In genomic region chr10:42307980-42308686, GRCm38 (mm10) we compare ENCODE assay signal across 8 mouse cellular contexts. TPM values are rescaled to one million over a fixed set of nuclear protein-coding genes. Genes with fewer than 3 reads are reported as not detected.
A peak's percentile ranks its signal among the peaks of the same experiment; 100 is the strongest.
DNase-seq lines count a peak whose midpoint lies in the region; ATAC-seq and TF ChIP-seq lines count a peak whose summit lies in the region.

No protein-coding gene starts in this region.

- no peaks in the 10 kb centered on the region for H3K79me2 ChIP-seq in MEL (ENCODE audit: control insufficient read depth, insufficient read depth, low read length, poor library complexity)

- no peaks in the 10 kb centered on the region for H3K36me3 ChIP-seq in MEL (ENCODE audit: control insufficient read depth in 1 of 2, insufficient read depth in 2 of 2, low read length in 2 of 2)
- no peaks in the 10 kb centered on the region for H3K36me3 ChIP-seq in lung, embryonic 15.5 days

- peak; percentile 64 for DNase-seq in MEL (ENCODE audit: low read depth, low spot score)
- peak; percentile 59 to 80 for DNase-seq in cerebellum, adult 2 months
- DNase-seq in layer of hippocampus, adult 9-10 months (ENCODE audit: low spot score) = peak; percentile 64
- peak; percentile 78 for DNase-seq in ovary, postnatal 14 days (ENCODE audit: low spot score)
- DNase-seq in thymus, postnatal 14 days = peak; percentile 78

- no peaks in the 10 kb centered on the region for H3K9me3 ChIP-seq in MEL (replicated peaks; ENCODE audit: insufficient read depth, low read length)
- no peaks in the 10 kb centered on the region for H3K9me3 ChIP-seq in lung, embryonic 15.5 days

- no peak overlapping the region for H3K9ac ChIP-seq in MEL (ENCODE audit: control insufficient read depth, low read depth, low read length, poor library complexity, severe bottlenecking)
- no peak overlapping the region for H3K9ac ChIP-seq in lung, embryonic 15.5 days

- no peaks in the 10 kb centered on the region for H3K4me1 ChIP-seq in MEL (ENCODE audit: control insufficient read depth in 1 of 2, insufficient read depth in 2 of 2, low read length in 2 of 2)
- H3K4me1 ChIP-seq in cerebellum, adult 2 months (ENCODE audit: control insufficient read depth, insufficient read depth, low read length) = no peaks in the 10 kb centered on the region
- no peaks in the 10 kb centered on the region for H3K4me1 ChIP-seq in lung, embryonic 15.5 days

- TF ChIP-seq CTCF in MEL (IDR thresholded peaks at IDR 0.05 in 2 of 3, conservative IDR thresholded peaks at IDR 0.05 in 1 of 3; ENCODE audit: control insufficient read depth in 1 of 3, insufficient read depth in 1 of 3, low read depth in 2 of 3, low read length in 3 of 3, poor library complexity in 1 of 3, severe bottlenecking in 1 of 3) = peak; percentile 58 to 97 (median 92); a peak in 5 of 6 replicates
- TF ChIP-seq CTCF in cerebellum, adult 2 months (IDR thresholded peaks at IDR 0.05; ENCODE audit: borderline replicate concordance, insufficient read depth, low read depth, low read length) = peak; percentile 96

- peak; percentile 98 for TF ChIP-seq RAD21 in MEL (IDR thresholded peaks at IDR 0.05; ENCODE audit: low read depth, low read length)

- H3K27ac ChIP-seq in MEL (ENCODE audit: control insufficient read depth, low read depth, low read length) = no peak overlapping the region
- H3K27ac ChIP-seq in cerebellum, adult 2 months (ENCODE audit: insufficient read depth, low read length) = no peak overlapping the region
- no peak overlapping the region for H3K27ac ChIP-seq in lung, embryonic 15.5 days

- peak; percentile 81 for ATAC-seq in frontal cortex, adult (ENCODE audit: low TSS enrichment)
- ATAC-seq in hematopoietic stem cell, adult 5-6 weeks (replicated peaks in 1 of 2; ENCODE audit: insufficient read depth in 1 of 2, low FRiP score in 2 of 2, low TSS enrichment in 1 of 2, low read depth in 1 of 2, poor library complexity in 2 of 2, severe bottlenecking in 2 of 2) = peak; percentile 66 to 83; a peak in 3 of 4 replicates
- ATAC-seq in lung, embryonic 15.5 days (ENCODE audit: borderline replicate concordance, extremely low read depth, low FRiP score, low TSS enrichment) = no peak

- no peak for TF ChIP-seq EP300 in MEL (IDR thresholded peaks at IDR 0.05; ENCODE audit: low read depth in 1 of 2, low read length in 2 of 2)

- no peak overlapping the region for H3K4me3 ChIP-seq in MEL (ENCODE audit: control insufficient read depth in 1 of 2, insufficient read depth in 1 of 2, low read depth in 2 of 2, low read length in 2 of 2)
- H3K4me3 ChIP-seq in cerebellum, adult 2 months (replicated peaks; ENCODE audit: insufficient read depth, low read depth, low read length) = peak overlapping the region; percentile 53
- peak overlapping the region; percentile 14; the same call in 1 of the 2 replicates for H3K4me3 ChIP-seq in lung, embryonic 15.5 days

- TF ChIP-seq POLR2A in MEL (IDR thresholded peaks at IDR 0.05; ENCODE audit: control insufficient read depth in 1 of 2, insufficient read depth in 1 of 2, low read depth in 1 of 2, low read length in 2 of 2, poor library complexity in 1 of 2) = no peak
- TF ChIP-seq POLR2A in cerebellum, adult 2 months (IDR thresholded peaks at IDR 0.05; ENCODE audit: borderline replicate concordance, insufficient read depth, low read length) = no peak

- H3K27me3 ChIP-seq in MEL (ENCODE audit: control insufficient read depth in 1 of 2, insufficient read depth in 2 of 2, low read length in 2 of 2) = no peaks in the 10 kb centered on the region
- no peaks in the 10 kb centered on the region for H3K27me3 ChIP-seq in cerebellum, adult 2 months (ENCODE audit: control insufficient read depth, insufficient read depth, low read length)
- H3K27me3 ChIP-seq in lung, embryonic 15.5 days = no peaks in the 10 kb centered on the region

- peak overlapping the region; percentile 45 for H3K4me2 ChIP-seq in lung, embryonic 15.5 days

- 7% methylated on average over 20 of the region's 20 CpGs for WGBS in cerebellum, adult 2 months
- 9% methylated on average over 20 of the region's 20 CpGs for WGBS in lung, embryonic 15.5 days

TF ChIP-seq in MEL, 35 proteins besides CTCF, POLR2A, EP300 and RAD21:
- TF ChIP-seq MAFK (IDR thresholded peaks at IDR 0.05; ENCODE audit: borderline replicate concordance, low read depth, low read length) (no peak), ZC3H11A (IDR thresholded peaks at IDR 0.05; ENCODE audit: low read depth, low read length) (peak; percentile 97), SMC3 (IDR thresholded peaks at IDR 0.05; ENCODE audit: low read depth, low read length) (peak; percentile 93), HCFC1 (IDR thresholded peaks at IDR 0.05; ENCODE audit: low read depth, low read length) (no peak), RCOR1 (IDR thresholded peaks at IDR 0.05; ENCODE audit: low read depth, low read length) (no peak), SIN3A (IDR thresholded peaks at IDR 0.05; ENCODE audit: low read length) (peak; percentile 43; the same call in 1 of the 2 replicates)

RNA-seq across cellular contexts. Expression of gene Foxo3, which starts 31.6 kb away (rescaled TPM):
- total RNA-seq in MEL (2012; rRNA removed) = 21.0 and 31.8 TPM in 2 replicates
- polyA plus RNA-seq in MEL (2012; ENCODE audit: insufficient read depth in 1 of 2, insufficient read length in 2 of 2, low read depth in 1 of 2, low replicate concordance in 2 of 2, missing spikeins in 1 of 2) = 100 to 1,000 TPM in 1 of 2 experiments, 10 to 100 TPM in 1; 27.2 to 103 TPM
- 50.5 and 59.9 TPM in 2 replicates for polyA plus RNA-seq in cerebellum, adult 2 months (2012; rRNA removed)
- total RNA-seq in hematopoietic stem cell, adult 5-6 weeks (2017) = 68.2 and 74.3 TPM in 2 replicates
- polyA plus RNA-seq in lung, embryonic 15.5 days (2015; fragmentation: Nextera tagmentation; extraction: Ambion mirVana) = 8.6 and 8.9 TPM in 2 replicates

Comparison
In these comparisons a context has a peak if more than half of its experiments do, and no peak if none do; other contexts are left out.
1. H3K4me3 ChIP-seq: peak in cerebellum, adult 2 months (single experiment) and lung, embryonic 15.5 days (single experiment); none in MEL (0 of 2).
2. Peak in every context shown above with its lines, with median percentiles within 50 percentile points of each other: DNase-seq.